Mouse (Mus musculus): ENCODE measurements around the gene Cabin1.

Gene Cabin1

DNA sequence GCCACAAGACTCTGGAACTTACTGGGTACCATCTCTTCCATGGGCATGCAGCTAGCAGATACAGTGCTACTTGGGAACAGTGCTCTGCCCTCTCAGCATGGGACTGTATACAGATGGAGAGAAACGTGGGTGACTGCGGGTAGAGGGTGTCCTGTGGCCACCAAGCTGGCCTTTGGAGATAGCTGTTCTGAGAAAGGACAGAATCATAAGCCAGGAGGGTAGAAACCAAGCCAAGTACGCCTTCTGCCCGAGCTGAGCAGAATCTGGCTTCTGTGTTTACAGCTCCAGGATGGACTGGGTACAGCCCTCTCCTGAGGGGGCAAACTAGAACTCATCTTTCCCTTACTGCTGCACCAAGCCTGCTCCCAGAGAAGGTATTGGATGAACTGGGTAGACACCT, 101.6 kb downstream of the Cabin1 start:
- no peak for DNase-seq

- no peak for DNase-seq
Observed at GRCm38 (mm10) chr10:75661876-75662275, 102.3 kb downstream of the Cabin1 start.

- peak; percentile 43 for DNase-seq
Observed at GRCm38 (mm10) chr10:75661381-75661780, 102.8 kb downstream of the Cabin1 start.

- no peak for DNase-seq
Observed at GRCm38 (mm10) chr10:75657772-75658171, 106.4 kb downstream of the Cabin1 start.

DNA sequence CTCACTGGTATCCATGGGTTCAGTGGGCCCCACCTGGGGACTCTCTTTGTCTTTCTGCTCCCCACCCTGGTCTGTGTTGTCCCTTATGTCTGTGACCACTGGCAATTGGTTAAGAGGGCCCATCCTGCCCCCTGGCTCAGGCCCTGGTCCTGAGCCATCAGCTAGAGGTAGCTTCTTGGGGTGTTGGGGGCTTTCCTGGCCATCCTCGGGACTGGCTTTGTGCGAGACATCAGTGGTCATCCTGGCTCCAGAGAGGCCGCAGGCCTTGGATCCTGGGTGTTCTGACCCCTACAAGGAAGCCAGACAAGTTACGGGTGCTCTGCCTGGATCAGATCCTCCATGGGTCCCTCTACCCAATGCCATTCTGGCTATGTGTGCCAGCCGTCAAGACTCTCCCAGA, 107.0 kb downstream of the Cabin1 start:
- no peak for DNase-seq

DNA sequence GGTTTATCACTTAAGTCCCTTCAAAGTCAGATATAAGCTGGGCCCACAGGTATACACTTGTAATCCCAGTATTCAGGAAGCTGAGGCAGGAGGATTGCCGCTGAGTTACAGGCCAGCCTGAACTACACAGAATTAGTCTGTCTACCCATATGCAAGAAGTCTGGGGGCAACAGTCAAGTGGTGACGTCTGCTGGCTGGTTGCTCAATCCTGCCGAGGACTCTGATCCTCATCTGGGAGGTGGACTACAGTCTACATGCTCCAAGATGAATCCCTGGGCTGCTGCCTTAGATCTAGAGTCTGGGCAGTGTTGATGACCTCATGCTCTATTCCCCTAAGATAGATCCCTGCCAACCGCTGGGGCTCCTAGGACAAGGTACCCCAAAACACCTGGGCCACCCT, 110.1 kb downstream of the Cabin1 start:
- DNase-seq = no peak

- DNase-seq = no peak
Observed at GRCm38 (mm10) chr10:75651381-75652068, 112.6 kb downstream of the Cabin1 start.

GRCm38 (mm10) chr10:75650306-75650902, 113.7 kb downstream of the Cabin1 start:
- DNase-seq = no peak

DNA sequence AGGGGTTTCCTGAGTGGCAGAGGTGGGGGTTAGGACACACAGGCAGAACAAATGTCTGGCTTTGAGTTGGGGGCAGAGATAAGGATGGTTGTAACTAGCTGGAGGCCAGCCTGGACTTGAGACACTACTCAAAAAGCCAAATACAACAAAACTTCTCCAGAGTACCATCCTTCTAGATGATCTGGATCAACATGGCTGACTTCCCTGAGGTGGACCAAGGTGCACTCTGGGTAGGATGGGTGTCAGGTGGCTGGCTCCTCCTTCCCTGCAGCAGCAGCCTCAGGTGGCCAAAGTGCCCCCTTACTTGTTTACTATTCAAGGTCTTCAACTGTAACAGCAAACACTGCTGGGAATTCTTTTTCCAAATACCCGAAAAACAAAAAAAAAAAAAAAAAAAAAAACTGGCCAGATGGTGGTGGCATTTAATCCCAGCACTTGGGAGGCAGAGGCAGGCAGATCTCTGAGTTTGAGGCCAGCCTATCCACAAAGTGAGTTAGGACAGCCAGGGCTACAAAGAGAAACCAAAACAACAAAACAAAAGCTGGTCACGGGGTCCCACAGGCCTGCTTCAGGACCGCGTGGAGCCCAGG, 114.6 kb downstream of the Cabin1 start:
- DNase-seq = no peak

DNA sequence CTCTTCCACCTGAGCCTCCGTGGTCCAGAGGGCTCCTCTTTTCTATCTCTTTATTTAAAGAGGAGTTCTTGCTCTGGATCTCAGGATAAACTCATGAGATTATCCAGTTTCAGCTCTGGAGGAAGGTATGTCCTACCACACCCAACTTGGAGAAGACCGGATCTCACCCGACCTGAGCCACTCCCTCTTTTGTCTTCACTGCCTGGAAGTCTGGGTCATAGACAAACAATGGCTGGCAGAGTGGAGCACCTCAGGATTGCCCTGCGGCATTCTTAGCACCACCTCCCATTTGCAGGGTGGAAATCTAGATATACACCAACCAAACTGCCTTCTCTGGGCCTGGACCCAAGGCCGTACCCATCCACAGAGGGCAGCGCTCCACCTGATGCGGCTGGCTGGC, 115.1 kb downstream of the Cabin1 start:
- no peak for DNase-seq

DNA sequence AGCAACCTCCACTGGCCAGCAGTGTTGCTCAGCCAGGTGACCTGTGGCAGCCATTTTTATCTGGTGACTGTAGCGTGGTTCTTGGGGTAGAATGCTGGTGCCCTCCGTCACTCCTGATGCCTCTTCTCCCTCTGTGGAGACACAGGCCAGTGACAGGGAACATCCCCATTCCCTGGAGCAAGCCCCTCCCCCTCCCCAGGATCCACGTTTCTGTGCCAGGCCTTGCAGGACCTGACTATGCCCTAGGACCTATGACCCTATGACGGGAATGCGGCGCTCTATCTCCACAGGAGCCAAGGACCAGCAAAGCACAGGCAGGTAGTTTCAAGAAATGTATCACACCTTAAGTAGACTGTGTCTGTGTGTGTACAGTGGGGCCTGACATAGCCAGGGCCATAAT, 116.0 kb downstream of the Cabin1 start:
- no peak for DNase-seq

GRCm38 (mm10) chr10:75647362-75647761, 116.8 kb downstream of the Cabin1 start:
- DNase-seq = peak; percentile 79

- no peak for DNase-seq
Observed at GRCm38 (mm10) chr10:75646406-75646805, 117.7 kb downstream of the Cabin1 start.

DNA sequence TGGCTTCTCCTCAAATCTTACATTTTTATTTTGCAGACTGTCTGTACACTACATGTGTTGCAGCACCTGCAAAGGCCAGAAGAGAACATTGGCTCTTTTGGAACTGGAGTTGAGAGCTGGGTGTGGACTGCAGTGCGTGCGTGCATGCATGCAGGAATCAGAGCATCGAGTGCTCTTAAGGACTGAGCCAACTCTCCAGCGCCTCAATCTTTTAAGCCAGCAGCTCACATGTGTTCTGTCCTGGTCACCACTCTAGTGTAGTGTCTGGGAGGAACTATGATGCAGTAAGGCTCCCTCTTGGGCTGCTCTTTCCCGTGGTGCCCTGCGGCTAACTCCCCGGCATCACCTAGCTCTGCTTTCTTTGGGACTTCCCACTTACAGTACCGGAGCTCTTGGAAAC, 118.5 kb downstream of the Cabin1 start:
- no peak for DNase-seq

DNA sequence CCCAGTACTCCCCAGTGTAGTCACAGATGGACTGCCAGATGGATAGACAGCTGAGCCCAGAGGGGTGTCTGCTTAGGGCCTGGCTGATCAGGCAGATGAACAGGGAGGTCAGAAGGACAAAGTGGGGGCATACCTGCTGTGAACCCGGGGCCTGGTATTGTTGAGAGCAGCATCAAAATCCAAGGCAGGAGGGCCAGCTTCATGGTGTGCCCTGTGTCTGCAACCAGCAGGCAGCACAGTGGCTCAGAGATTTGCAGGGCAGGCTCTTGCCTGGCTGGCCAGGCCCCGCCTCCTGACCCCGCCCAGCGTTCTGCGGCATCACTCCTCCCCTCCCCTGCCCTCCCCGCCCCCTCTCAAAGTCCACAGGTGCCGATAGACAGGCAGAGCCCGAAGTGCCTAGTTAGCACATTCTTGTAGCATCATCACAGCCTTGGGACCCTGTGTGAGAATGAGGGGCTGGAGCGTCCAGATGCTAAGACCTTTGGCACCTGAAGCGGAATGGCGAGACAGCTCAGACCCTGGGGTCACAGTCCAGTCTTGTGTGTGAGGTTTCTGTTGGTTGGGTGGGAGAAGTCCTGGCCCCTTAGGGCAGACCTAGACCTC, 120.3 kb downstream of the Cabin1 start, which contains the start of gene Susd2:
Gene Susd2, minus strand, starts transcription at position 268 of the 603 bp plus-strand sequence.
- DNase-seq = peak; percentile 75

GRCm38 (mm10) chr10:75642891-75643290, 121.2 kb downstream of the Cabin1 start:
- peak; percentile 37 for DNase-seq

DNA sequence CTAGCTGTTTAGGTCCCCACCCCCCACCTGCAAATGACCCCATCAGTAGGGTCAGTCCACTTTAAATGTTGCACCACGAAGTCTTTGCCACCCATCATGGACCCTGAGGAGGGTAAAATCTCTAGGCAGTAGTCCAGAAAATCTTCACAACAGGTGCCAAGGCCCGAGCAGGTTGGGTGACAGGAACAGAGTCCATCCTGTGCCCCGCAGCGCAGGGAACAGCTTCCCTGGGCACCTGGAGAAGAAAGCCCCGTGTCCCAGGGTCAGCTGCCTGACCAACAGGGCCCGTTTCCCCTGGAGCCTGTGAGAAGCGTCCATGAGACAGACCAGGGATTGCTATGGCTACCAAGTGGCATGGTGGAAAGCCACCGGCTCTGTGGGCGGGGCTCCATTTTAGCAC, 121.7 kb downstream of the Cabin1 start:
- no peak for DNase-seq

GRCm38 (mm10) chr10:75641721-75642222, 122.4 kb downstream of the Cabin1 start:
- DNase-seq = no peak

DNA sequence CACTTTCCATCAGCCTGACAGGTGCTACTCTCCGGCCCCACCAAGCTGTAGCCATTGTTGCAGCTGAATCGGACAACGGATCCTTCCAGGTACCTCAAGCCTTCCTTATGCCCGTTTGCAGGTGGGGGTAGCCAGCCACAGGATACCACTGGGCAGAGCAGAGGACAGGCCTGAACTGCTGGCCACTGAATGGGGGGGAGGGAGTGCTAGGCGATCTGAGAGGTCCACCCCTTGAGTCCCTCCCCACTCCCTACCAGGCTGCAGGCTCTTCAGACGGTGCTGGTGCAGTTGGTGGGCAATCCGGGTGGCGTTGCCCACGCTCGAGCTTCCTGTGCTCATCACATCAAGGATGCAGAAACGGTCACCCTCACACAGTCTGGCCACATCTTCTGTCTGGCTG, 126.4 kb downstream of the Cabin1 start:
- no peak for DNase-seq

DNA sequence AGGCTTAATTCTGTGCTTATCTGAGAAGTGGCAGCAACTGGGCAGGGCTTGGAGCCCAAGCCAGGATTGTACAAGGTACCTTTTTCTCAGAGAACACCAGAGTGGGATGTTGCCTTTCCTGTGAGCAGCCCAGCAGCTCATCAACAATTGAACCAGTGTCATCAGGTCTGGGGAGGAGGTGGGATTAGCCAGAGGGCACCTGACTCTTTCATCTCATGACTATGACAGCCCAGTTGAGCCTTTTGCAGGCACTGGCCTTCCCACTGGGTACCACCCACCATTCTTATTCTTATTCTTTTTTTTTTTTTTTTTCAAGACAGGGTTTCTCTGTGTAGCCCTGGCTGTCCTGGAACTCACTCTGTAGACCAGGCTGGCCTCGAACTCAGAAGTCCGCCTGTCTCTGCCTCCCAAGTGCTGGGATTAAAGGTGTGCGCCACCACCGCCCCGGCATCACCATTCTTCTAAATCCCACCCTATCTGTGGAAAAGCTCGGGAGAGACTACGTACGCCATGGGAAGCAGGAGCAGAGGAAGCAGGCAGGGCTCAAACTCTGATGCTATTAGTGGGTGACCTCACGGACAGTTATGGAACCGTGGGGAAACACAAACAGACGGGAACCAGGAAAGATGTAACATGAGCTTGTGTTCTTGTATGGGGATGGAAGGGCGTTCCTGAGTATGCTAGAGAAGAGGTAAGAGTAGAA, 127.9 kb downstream of the Cabin1 start:
- DNase-seq = no peak

DNA sequence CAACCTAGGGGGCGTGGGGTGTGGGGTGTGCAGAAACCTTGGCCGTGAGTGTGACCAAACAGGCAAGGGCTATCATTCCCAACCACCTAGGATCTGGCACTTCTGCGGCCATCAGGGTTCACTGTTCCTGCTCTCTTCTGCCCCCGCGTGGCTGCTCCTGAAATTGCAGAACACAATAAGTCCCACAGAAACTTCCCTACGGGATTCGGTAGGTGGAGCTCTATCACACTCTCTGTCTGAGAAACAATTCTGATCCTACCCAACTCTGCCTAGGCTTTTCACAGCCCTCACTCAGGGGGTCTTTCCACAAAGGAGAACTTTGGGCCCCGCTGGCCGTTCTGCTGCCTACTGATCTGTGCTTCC, 128.5 kb downstream of the Cabin1 start:
- DNase-seq = peak; percentile 87

DNA sequence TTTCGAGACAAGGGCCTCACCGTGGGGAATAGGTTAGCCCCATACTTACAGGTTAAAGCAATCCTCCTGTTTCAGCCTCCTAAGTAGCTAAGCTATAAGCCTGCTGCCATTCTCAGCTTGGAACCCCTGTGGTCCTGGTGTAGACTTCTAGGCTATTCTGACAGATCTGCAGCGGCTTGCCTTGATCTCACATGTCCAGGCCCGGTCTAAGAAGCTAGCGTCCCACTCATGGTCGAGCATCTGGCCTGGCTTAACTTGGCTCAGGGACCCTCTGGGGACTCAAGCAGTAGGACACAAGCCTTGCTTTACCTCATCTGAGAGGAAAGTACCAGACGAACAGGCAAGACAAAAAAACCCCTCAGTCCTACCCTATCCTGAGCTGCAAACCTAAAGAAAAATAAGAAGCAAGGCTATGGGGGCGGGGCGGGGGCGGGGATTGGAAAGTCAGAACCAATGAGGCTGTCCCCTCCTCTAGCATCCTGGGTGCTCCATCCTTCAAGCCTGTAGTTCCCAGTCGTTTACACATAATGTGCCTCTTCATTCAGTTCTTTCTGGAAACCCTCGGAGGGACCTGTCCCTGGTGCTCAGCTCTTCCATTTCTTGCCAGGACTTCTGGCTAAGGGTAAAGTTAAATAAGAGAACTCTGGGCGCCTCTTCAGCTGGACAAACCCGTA, 129.0 kb downstream of the Cabin1 start:
- no peak for DNase-seq

DNA sequence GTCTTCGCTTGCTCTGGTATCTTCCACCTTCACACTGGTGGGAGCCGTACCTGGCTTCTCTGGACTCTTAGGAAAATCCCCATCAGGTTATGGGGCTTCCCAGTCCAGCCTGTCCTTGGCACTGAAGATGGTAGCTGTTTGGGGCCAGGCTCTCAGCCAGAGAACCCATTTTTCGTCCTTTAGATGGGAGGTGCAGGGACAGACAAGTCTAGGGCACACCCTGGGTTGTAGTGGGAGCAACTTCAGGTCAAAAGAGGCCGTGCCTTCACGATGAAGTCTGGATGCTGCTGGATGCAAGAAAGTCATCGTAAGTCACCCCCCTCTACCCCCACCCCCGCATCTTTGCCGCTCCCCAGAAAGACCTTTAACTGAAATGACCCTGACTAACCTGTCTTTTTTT, 129.5 kb downstream of the Cabin1 start:
- DNase-seq = no peak
